Mouse (Mus musculus): ENCODE data around the gene Ogdh. TPM values are rescaled to one million over a fixed set of nuclear protein-coding genes. Genes with fewer than 3 reads are reported as not detected.
"Not testable (repeated sequence)": the region's sequence is repeated elsewhere in the genome, so short reads cannot be mapped to it uniquely, and the experiment has no call there.

Ogdh gene
- polyA plus RNA-seq (2012; rRNA removed): 382 and 420 TPM in 2 replicates

DNA sequence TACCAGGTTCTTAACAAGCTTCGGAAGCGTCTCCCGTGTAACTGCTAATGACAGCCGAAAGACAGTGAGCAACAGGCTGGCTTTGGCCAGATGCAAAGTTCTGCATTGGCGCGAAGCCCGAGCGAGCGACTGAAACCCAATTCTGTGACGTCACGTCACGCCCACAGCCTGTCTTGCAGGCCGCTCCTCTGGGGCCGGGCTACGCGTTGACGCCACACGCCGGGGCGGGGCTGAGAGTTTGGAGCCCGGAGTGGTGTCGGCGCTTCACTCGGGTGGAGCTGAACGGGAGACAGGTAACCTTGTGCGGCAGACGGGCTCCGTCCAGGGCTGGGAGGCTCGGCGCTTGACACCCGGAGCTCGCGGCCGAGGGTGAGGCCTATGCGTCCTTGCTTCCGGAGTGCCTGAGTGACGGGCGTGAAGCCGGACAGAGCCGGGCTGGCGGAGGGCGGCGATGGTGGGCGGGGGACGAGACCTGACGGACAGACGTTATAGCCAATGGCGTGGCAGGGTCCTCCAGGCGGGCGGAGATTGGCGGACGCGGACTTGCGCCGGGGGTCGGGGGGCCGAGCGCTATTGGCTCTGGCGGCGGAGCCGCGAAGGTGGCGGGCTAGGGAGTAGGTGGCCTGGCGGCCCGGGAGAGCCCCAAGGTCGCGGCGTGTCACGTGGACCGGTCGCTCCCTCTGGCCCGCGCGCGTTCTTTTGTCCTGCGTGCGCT, at the start of gene Ogdh:
Gene Ogdh (plus strand): TSS at position 233 of the 715 bp plus-strand sequence.
- no peaks in the 10 kb centered on the region for H3K27me3 ChIP-seq (replicated peaks; ENCODE audit: control insufficient read depth, insufficient read depth, low read length)
- peak within 1 kb of the TSS; percentile 97 for H3K27ac ChIP-seq (ENCODE audit: insufficient read depth, low read depth, low read length)
- no peaks in the 10 kb centered on the region for H3K36me3 ChIP-seq (ENCODE audit: control insufficient read depth, insufficient read depth, low read length)
- TF ChIP-seq CTCF (conservative IDR thresholded peaks at IDR 0.05; ENCODE audit: insufficient read depth, insufficient read length, low read depth, low read length): no peak
- peak; percentile 61 for TF ChIP-seq POLR2A (IDR thresholded peaks at IDR 0.05; ENCODE audit: low read depth, low read length)
- peaks cover 8% of the 10 kb centered on the region for H3K4me1 ChIP-seq (ENCODE audit: control insufficient read depth, insufficient read depth, low read length)
- DNase-seq: peak; percentile 99
- WGBS: under 1% methylated on average over 77 of the region's 77 CpGs
- peak within 1 kb of the TSS; percentile 74 for H3K4me3 ChIP-seq (ENCODE audit: insufficient read depth, low read depth, low read length)

GRCm38 (mm10) chr11:6244707-6245106, 46.7 kb upstream of the Ogdh start:
- no peaks in the 10 kb centered on the region for H3K4me1 ChIP-seq (ENCODE audit: control insufficient read depth, insufficient read depth, low read length)
- no peak for TF ChIP-seq CTCF (conservative IDR thresholded peaks at IDR 0.05; ENCODE audit: insufficient read depth, insufficient read length, low read depth, low read length)
- TF ChIP-seq POLR2A (IDR thresholded peaks at IDR 0.05; ENCODE audit: low read depth, low read length): no peak
- WGBS: 62% methylated on average over 19 of the region's 19 CpGs
- H3K27ac ChIP-seq (ENCODE audit: insufficient read depth, low read depth, low read length): no peak overlapping the region
- H3K36me3 ChIP-seq (ENCODE audit: control insufficient read depth, insufficient read depth, low read length): no peaks in the 10 kb centered on the region
- no peak for DNase-seq
- no peaks in the 10 kb centered on the region for H3K27me3 ChIP-seq (replicated peaks; ENCODE audit: control insufficient read depth, insufficient read depth, low read length)
- no peak overlapping the region for H3K4me3 ChIP-seq (ENCODE audit: insufficient read depth, low read depth, low read length)

- H3K4me1 ChIP-seq (ENCODE audit: control insufficient read depth, insufficient read depth, low read length): no peaks in the 10 kb centered on the region
- 88% methylated on average over 5 of the region's 5 CpGs for WGBS
- TF ChIP-seq CTCF (conservative IDR thresholded peaks at IDR 0.05; ENCODE audit: insufficient read depth, insufficient read length, low read depth, low read length) (no peak), POLR2A (IDR thresholded peaks at IDR 0.05; ENCODE audit: low read depth, low read length) (no peak)
- H3K4me3 ChIP-seq (ENCODE audit: insufficient read depth, low read depth, low read length): no peak overlapping the region
- no peak overlapping the region for H3K27ac ChIP-seq (ENCODE audit: insufficient read depth, low read depth, low read length)
- DNase-seq: no peak
- no peaks in the 10 kb centered on the region for H3K36me3 ChIP-seq (ENCODE audit: control insufficient read depth, insufficient read depth, low read length)
- H3K27me3 ChIP-seq (replicated peaks; ENCODE audit: control insufficient read depth, insufficient read depth, low read length): no peaks in the 10 kb centered on the region
Observed at GRCm38 (mm10) chr11:6252248-6252647, 39.2 kb upstream of the Ogdh start.

DNA sequence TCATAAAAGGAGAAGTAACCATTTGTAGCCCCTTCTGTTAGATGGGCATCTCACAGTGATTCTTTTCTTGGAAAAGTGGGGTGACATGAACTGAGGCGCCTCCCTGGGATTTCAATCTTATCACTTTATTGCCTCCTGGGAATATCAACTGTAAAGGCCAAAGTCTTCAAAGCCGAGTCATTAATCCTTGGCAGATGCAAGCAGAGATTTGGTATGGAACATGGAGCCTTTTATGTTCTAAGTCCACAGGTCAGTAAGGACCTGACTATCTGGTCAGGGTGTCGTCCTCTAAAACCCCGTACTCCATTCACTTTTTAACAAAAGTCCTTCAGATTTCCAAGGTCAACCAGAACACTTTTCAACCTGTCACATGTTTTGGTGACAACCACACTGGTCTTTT, 38.6 kb upstream of the Ogdh start:
- TF ChIP-seq CTCF (conservative IDR thresholded peaks at IDR 0.05; ENCODE audit: insufficient read depth, insufficient read length, low read depth, low read length) (no peak), POLR2A (IDR thresholded peaks at IDR 0.05; ENCODE audit: low read depth, low read length) (no peak)
- Histone ChIP-seq H3K36me3 (ENCODE audit: control insufficient read depth, insufficient read depth, low read length) (no peaks in the 10 kb centered on the region), H3K4me3 (ENCODE audit: insufficient read depth, low read depth, low read length) (no peak overlapping the region), H3K27me3 (replicated peaks; ENCODE audit: control insufficient read depth, insufficient read depth, low read length) (no peaks in the 10 kb centered on the region), H3K4me1 (ENCODE audit: control insufficient read depth, insufficient read depth, low read length) (no peaks in the 10 kb centered on the region), H3K27ac (ENCODE audit: insufficient read depth, low read depth, low read length) (no peak overlapping the region)
- 83% methylated on average over 4 of the region's 4 CpGs for WGBS
- no peak for DNase-seq

- not testable (repeated sequence) for H3K4me3 ChIP-seq (ENCODE audit: insufficient read depth, low read depth, low read length); H3K4me1 ChIP-seq (ENCODE audit: control insufficient read depth, insufficient read depth, low read length); H3K27ac ChIP-seq (ENCODE audit: insufficient read depth, low read depth, low read length); DNase-seq; H3K27me3 ChIP-seq (replicated peaks; ENCODE audit: control insufficient read depth, insufficient read depth, low read length); H3K36me3 ChIP-seq (ENCODE audit: control insufficient read depth, insufficient read depth, low read length)
- 97% methylated on average over 2 of the region's 2 CpGs for WGBS
Observed at GRCm38 (mm10) chr11:6254602-6255001, 36.8 kb upstream of the Ogdh start.

DNA sequence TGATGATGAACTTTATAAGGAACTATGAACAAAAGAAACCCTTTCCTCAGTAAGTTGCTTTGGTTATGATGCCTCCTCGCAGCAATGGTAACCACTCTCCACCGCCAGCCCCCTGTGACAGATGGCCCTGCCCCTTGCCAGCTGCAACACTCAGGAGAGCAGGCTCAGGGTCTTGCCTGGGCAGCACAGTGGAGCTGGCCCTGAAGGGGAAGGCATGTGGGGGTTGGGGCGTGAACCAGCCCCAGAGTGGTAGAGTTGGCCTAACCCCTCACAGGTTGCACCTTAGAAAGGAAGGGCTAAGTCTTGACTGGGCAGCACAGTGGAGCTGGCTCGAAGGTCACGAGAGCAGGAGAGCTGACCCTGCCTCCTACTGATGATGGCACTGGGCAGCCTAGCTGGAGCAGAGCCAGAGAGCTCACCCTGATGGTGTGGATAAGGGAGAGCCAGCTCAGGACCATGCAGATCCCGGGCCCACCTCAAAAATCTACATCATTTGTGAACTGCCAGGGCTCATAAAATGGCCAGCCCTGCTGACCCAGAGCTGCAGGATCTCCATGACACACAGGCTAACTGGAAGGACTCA, 34.9 kb upstream of the Ogdh start:
- TF ChIP-seq CTCF (conservative IDR thresholded peaks at IDR 0.05; ENCODE audit: insufficient read depth, insufficient read length, low read depth, low read length) (no peak), POLR2A (IDR thresholded peaks at IDR 0.05; ENCODE audit: low read depth, low read length) (no peak)
- no peaks in the 10 kb centered on the region for H3K36me3 ChIP-seq (ENCODE audit: control insufficient read depth, insufficient read depth, low read length)
- 58% methylated on average over 6 of the region's 6 CpGs for WGBS
- no peak overlapping the region for H3K4me3 ChIP-seq (ENCODE audit: insufficient read depth, low read depth, low read length)
- H3K4me1 ChIP-seq (ENCODE audit: control insufficient read depth, insufficient read depth, low read length): no peaks in the 10 kb centered on the region
- H3K27ac ChIP-seq (ENCODE audit: insufficient read depth, low read depth, low read length): no peak overlapping the region
- DNase-seq: peak; percentile 51
- no peaks in the 10 kb centered on the region for H3K27me3 ChIP-seq (replicated peaks; ENCODE audit: control insufficient read depth, insufficient read depth, low read length)

DNA sequence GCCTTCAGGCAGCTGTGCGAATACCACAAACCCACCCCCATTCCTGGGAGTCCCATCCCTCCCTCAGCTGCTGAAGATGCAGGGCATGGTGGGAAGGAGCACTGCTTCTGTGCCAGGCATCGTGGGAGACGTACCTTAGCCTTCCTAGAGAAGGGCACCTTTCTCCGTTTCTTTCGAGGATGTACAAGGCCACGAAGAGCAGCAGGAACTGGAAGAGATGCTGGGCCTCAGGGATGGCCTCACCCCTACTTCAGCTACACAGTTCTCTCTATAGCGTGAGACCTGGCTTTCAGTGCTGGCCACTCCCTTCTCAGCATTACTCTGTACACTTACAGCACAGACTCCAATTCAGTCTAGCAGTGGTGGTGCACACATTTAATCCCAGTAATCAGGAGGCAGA, 32.0 kb upstream of the Ogdh start:
- Histone ChIP-seq H3K4me3 (ENCODE audit: insufficient read depth, low read depth, low read length) (no peak overlapping the region), H3K36me3 (ENCODE audit: control insufficient read depth, insufficient read depth, low read length) (no peaks in the 10 kb centered on the region), H3K4me1 (ENCODE audit: control insufficient read depth, insufficient read depth, low read length) (no peaks in the 10 kb centered on the region), H3K27me3 (replicated peaks; ENCODE audit: control insufficient read depth, insufficient read depth, low read length) (no peaks in the 10 kb centered on the region), H3K27ac (ENCODE audit: insufficient read depth, low read depth, low read length) (no peak overlapping the region)
- TF ChIP-seq CTCF (conservative IDR thresholded peaks at IDR 0.05; ENCODE audit: insufficient read depth, insufficient read length, low read depth, low read length) (no peak), POLR2A (IDR thresholded peaks at IDR 0.05; ENCODE audit: low read depth, low read length) (no peak)
- 94% methylated on average over 7 of the region's 7 CpGs for WGBS
- DNase-seq: no peak
